Mouse (Mus musculus): ENCODE measurements around the gene Gm5799. TPM values are rescaled to one million over a fixed set of nuclear protein-coding genes. Genes with fewer than 3 reads are reported as not detected.

The Gm5799 gene
- polyA plus RNA-seq, 1 experiment from 2014 or later, result not detected

Other genes with a start within 250 kb of the Gm5799 start
- not detected in 2 replicates for gene Gm8127, start 249.7 kb upstream of the Gm5799 start, polyA plus RNA-seq (2014; fragmentation: Nextera tagmentation; extraction: Ambion mirVana)
- gene 1700001F09Rik, start 195.8 kb upstream of the Gm5799 start, polyA plus RNA-seq (2014; fragmentation: Nextera tagmentation; extraction: Ambion mirVana), result not detected in 2 replicates
- not detected in 2 replicates for gene Gm8138, start 127.2 kb upstream of the Gm5799 start, polyA plus RNA-seq (2014; fragmentation: Nextera tagmentation; extraction: Ambion mirVana)
- gene Gm17654, start 35.6 kb downstream of the Gm5799 start, polyA plus RNA-seq (2014; fragmentation: Nextera tagmentation; extraction: Ambion mirVana), result not detected in 2 replicates
- not detected in 2 replicates for gene Gm10375, start 64.4 kb downstream of the Gm5799 start, polyA plus RNA-seq (2014; fragmentation: Nextera tagmentation; extraction: Ambion mirVana)
- gene Gm8165, start 133.6 kb downstream of the Gm5799 start, polyA plus RNA-seq (2014; fragmentation: Nextera tagmentation; extraction: Ambion mirVana), result not detected in 2 replicates
- gene Gm7324, start 154.3 kb downstream of the Gm5799 start, polyA plus RNA-seq (2014; fragmentation: Nextera tagmentation; extraction: Ambion mirVana), result 2.1 and 2.7 TPM in 2 replicates
- gene Gm16506, start 183.9 kb downstream of the Gm5799 start, polyA plus RNA-seq (2014; fragmentation: Nextera tagmentation; extraction: Ambion mirVana), result not detected in 2 replicates
- not detected in 2 replicates for gene Gm6526, start 204.3 kb downstream of the Gm5799 start, polyA plus RNA-seq (2014; fragmentation: Nextera tagmentation; extraction: Ambion mirVana)
- gene Gm8180, start 241.2 kb downstream of the Gm5799 start, polyA plus RNA-seq (2014; fragmentation: Nextera tagmentation; extraction: Ambion mirVana), result not detected in 2 replicates